Comparison of ENCODE assay signal across 8 mouse cellular contexts in genomic region chr11:97883542-97883917, GRCm38 (mm10). TPM values are rescaled to one million over a fixed set of nuclear protein-coding genes. Genes with fewer than 3 reads are reported as not detected.
DNase-seq lines count a peak whose midpoint lies in the region; ATAC-seq lines count a peak whose summit lies in the region.

No protein-coding gene starts in this region.

- peak overlapping the region; percentile 56 for H3K4me3 ChIP-seq in embryonic facial prominence, embryonic 15.5 days (replicated peaks)
- H3K4me3 ChIP-seq in heart, embryonic 10.5 days, result peak overlapping the region; percentile 72
- H3K4me3 ChIP-seq in kidney, embryonic 14.5 days (ENCODE audit: low read length), result peak overlapping the region; percentile 56
- H3K4me3 ChIP-seq in limb, embryonic 15.5 days, result peak overlapping the region; percentile 59
- peak overlapping the region; percentile 69 for H3K4me3 ChIP-seq in midbrain, embryonic 16.5 days (ENCODE audit: low read depth, low read length)

- peak overlapping the region; percentile 83 for H3K27ac ChIP-seq in embryonic facial prominence, embryonic 15.5 days (replicated peaks)
- H3K27ac ChIP-seq in heart, embryonic 10.5 days, result peak overlapping the region; percentile 91
- peak overlapping the region; percentile 86 for H3K27ac ChIP-seq in kidney, embryonic 14.5 days (ENCODE audit: low read depth, low read length)
- peak overlapping the region; percentile 80 for H3K27ac ChIP-seq in limb, embryonic 15.5 days
- peak overlapping the region; percentile 94 for H3K27ac ChIP-seq in midbrain, embryonic 16.5 days (ENCODE audit: low read length)

- no peaks in the 10 kb centered on the region for H3K27me3 ChIP-seq in embryonic facial prominence, embryonic 15.5 days
- H3K27me3 ChIP-seq in heart, embryonic 10.5 days (ENCODE audit: insufficient read depth, poor library complexity, severe bottlenecking), result no peaks in the 10 kb centered on the region
- H3K27me3 ChIP-seq in kidney, embryonic 14.5 days (ENCODE audit: control insufficient read depth, insufficient read depth, low read length), result no peaks in the 10 kb centered on the region
- H3K27me3 ChIP-seq in limb, embryonic 15.5 days, result no peaks in the 10 kb centered on the region
- H3K27me3 ChIP-seq in midbrain, embryonic 16.5 days (ENCODE audit: control insufficient read depth, insufficient read depth, low read depth, low read length), result no peaks in the 10 kb centered on the region

- no peaks in the 10 kb centered on the region for H3K9me3 ChIP-seq in embryonic facial prominence, embryonic 15.5 days (replicated peaks)
- H3K9me3 ChIP-seq in heart, embryonic 10.5 days, result no peaks in the 10 kb centered on the region
- H3K9me3 ChIP-seq in kidney, embryonic 14.5 days (ENCODE audit: control insufficient read depth, low read length), result no peaks in the 10 kb centered on the region
- no peaks in the 10 kb centered on the region for H3K9me3 ChIP-seq in limb, embryonic 15.5 days
- no peaks in the 10 kb centered on the region for H3K9me3 ChIP-seq in midbrain, embryonic 16.5 days (replicated peaks; ENCODE audit: control insufficient read depth, low read length, poor library complexity, severe bottlenecking)

- peak; percentile 85 for DNase-seq in 416B (ENCODE audit: low read depth)
- peak; percentile 70 for DNase-seq in adrenal gland, postnatal 25 days
- DNase-seq in heart, embryonic 10.5 days (ENCODE audit: low spot score), result peak; percentile 88
- DNase-seq in spleen, postnatal 10 days (ENCODE audit: low spot score in 2 of 2), result peak; percentile 76 to 87

- WGBS in embryonic facial prominence, embryonic 15.5 days, result 5% methylated on average over 26 of the region's 26 CpGs
- WGBS in heart, embryonic 10.5 days, result 5% methylated on average over 26 of the region's 26 CpGs
- WGBS in kidney, embryonic 14.5 days, result 6% methylated on average over 26 of the region's 26 CpGs
- 5% methylated on average over 26 of the region's 26 CpGs for WGBS in limb, embryonic 15.5 days
- 4% methylated on average over 26 of the region's 26 CpGs for WGBS in midbrain, embryonic 16.5 days

- no peaks in the 10 kb centered on the region for H3K36me3 ChIP-seq in embryonic facial prominence, embryonic 15.5 days
- H3K36me3 ChIP-seq in heart, embryonic 10.5 days, result 0 out of 2 replicates have a peak, but pooled peaks cover 1% of the 10 kb centered on the region
- H3K36me3 ChIP-seq in kidney, embryonic 14.5 days (ENCODE audit: control insufficient read depth, insufficient read depth, low read length), result no peaks in the 10 kb centered on the region
- no peaks in the 10 kb centered on the region for H3K36me3 ChIP-seq in limb, embryonic 15.5 days
- no peaks in the 10 kb centered on the region for H3K36me3 ChIP-seq in midbrain, embryonic 16.5 days (ENCODE audit: control insufficient read depth, insufficient read depth, low read length)

- peak overlapping the region; percentile 59 for H3K4me2 ChIP-seq in embryonic facial prominence, embryonic 15.5 days (replicated peaks)
- peak overlapping the region; percentile 54 for H3K4me2 ChIP-seq in kidney, embryonic 14.5 days (replicated peaks; ENCODE audit: low read depth, low read length)
- peak overlapping the region; percentile 60 for H3K4me2 ChIP-seq in limb, embryonic 15.5 days
- H3K4me2 ChIP-seq in midbrain, embryonic 16.5 days (ENCODE audit: low read length), result peak overlapping the region; percentile 72

- H3K9ac ChIP-seq in embryonic facial prominence, embryonic 15.5 days, result peak overlapping the region; percentile 12; the same call in 1 of the 2 replicates
- H3K9ac ChIP-seq in kidney, embryonic 14.5 days (ENCODE audit: low read depth, low read length), result peak overlapping the region; percentile 58
- peak overlapping the region; percentile 37; the same call in 1 of the 2 replicates for H3K9ac ChIP-seq in limb, embryonic 15.5 days
- H3K9ac ChIP-seq in midbrain, embryonic 16.5 days (ENCODE audit: low read depth, low read length), result peak overlapping the region; percentile 65

- no peaks in the 10 kb centered on the region for H3K4me1 ChIP-seq in embryonic facial prominence, embryonic 15.5 days
- H3K4me1 ChIP-seq in heart, embryonic 10.5 days, result no peaks in the 10 kb centered on the region
- H3K4me1 ChIP-seq in kidney, embryonic 14.5 days (ENCODE audit: control insufficient read depth, insufficient read depth, low read length), result no peaks in the 10 kb centered on the region
- no peaks in the 10 kb centered on the region for H3K4me1 ChIP-seq in limb, embryonic 15.5 days
- peaks cover 4% of the 10 kb centered on the region; the same call in 1 of the 2 replicates for H3K4me1 ChIP-seq in midbrain, embryonic 16.5 days (ENCODE audit: control insufficient read depth, insufficient read depth, low read length)

- ATAC-seq in embryonic facial prominence, embryonic 15.5 days (ENCODE audit: insufficient number of reproducible peaks, low FRiP score, low TSS enrichment, low read depth), result no peak
- 0 out of 2 replicates have a peak, but pooled peaks have one; percentile 22 for ATAC-seq in kidney, embryonic 14.5 days (ENCODE audit: low FRiP score, low TSS enrichment)
- 0 out of 2 replicates have a peak, but pooled peaks have one; percentile 20 for ATAC-seq in limb, embryonic 15.5 days (ENCODE audit: insufficient number of reproducible peaks, low FRiP score, low TSS enrichment, low read depth)
- peak; percentile 63 for ATAC-seq in midbrain, embryonic 16.5 days

RNA-seq across cellular contexts. Expression of gene Fbxo47, which starts 0.4 kb away (rescaled TPM):
- total RNA-seq in adrenal gland, postnatal 25 days (2021), result 1.2 TPM in 1 of 2 replicates, not detected in the other
- polyA plus RNA-seq in embryonic facial prominence, embryonic 15.5 days (2015; fragmentation: Nextera tagmentation; extraction: Ambion mirVana), result 0.39 and 0.57 TPM in 2 replicates
- 0.55 and 0.70 TPM in 2 replicates for polyA plus RNA-seq in heart, embryonic 10.5 days (2016; fragmentation: Nextera tagmentation; extraction: Ambion mirVana)
- polyA plus RNA-seq in kidney, embryonic 14.5 days (2014; fragmentation: Nextera tagmentation; extraction: Ambion mirVana), result 0.33 and 0.47 TPM in 2 replicates
- 0.26 and 0.74 TPM in 2 replicates for polyA plus RNA-seq in limb, embryonic 15.5 days (2015; fragmentation: Nextera tagmentation; extraction: Ambion mirVana)
- 0.56 and 0.78 TPM in 2 replicates for polyA plus RNA-seq in midbrain, embryonic 16.5 days (2015; fragmentation: Nextera tagmentation; extraction: Ambion mirVana)

RNA-seq across cellular contexts. Expression of gene B230217C12Rik, which starts 43.0 kb away (rescaled TPM):
- total RNA-seq in adrenal gland, postnatal 25 days (2021), result 5.1 and 5.5 TPM in 2 replicates
- polyA plus RNA-seq in embryonic facial prominence, embryonic 15.5 days (2015; fragmentation: Nextera tagmentation; extraction: Ambion mirVana), result 6.8 and 7.4 TPM in 2 replicates
- polyA plus RNA-seq in heart, embryonic 10.5 days (2016; fragmentation: Nextera tagmentation; extraction: Ambion mirVana), result 9.2 and 9.6 TPM in 2 replicates
- 8.6 and 11.3 TPM in 2 replicates for polyA plus RNA-seq in kidney, embryonic 14.5 days (2014; fragmentation: Nextera tagmentation; extraction: Ambion mirVana)
- 4.5 and 5.3 TPM in 2 replicates for polyA plus RNA-seq in limb, embryonic 15.5 days (2015; fragmentation: Nextera tagmentation; extraction: Ambion mirVana)
- polyA plus RNA-seq in midbrain, embryonic 16.5 days (2015; fragmentation: Nextera tagmentation; extraction: Ambion mirVana), result 36.7 and 43.8 TPM in 2 replicates

Comparison
In these comparisons a context has a peak if more than half of its experiments do, and no peak if none do; other contexts are left out.
1. H3K9ac ChIP-seq: peak in every context shown above with its lines; median percentile 65 in midbrain, embryonic 16.5 days; 58 in kidney, embryonic 14.5 days; 37 in limb, embryonic 15.5 days; 12 in embryonic facial prominence, embryonic 15.5 days.